Mouse (Mus musculus): ENCODE measurements around the gene Mcam.

DNA sequence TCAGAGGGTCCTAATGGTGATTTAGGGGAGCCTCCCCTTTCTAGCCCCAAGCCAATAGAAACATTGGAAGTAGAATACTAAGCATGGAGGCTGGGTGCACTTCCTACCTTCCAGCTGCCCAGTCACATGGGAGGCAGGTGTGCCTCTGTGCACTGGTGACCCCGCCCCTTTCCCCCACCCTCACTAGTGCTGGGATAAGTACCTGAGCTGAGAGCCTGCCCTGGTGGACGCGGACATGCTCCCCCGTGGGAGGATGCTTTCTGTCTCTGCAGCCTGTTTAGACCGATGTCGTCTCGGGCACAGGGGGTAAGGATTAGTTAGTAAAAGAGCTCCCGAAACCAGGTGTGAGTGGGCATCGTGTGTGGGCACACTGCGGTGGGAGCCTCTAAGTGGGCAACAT, 47.3 kb upstream of the Mcam start:
- no peak for TF ChIP-seq CTCF (IDR thresholded peaks at IDR 0.05; ENCODE audit: borderline replicate concordance, insufficient read depth, low read depth, low read length)
- 0 out of 2 replicates have a peak, but pooled peaks have one; percentile 23 for TF ChIP-seq POLR2A (IDR thresholded peaks at IDR 0.05; ENCODE audit: borderline replicate concordance, insufficient read depth, low read length)
